Mouse (Mus musculus) hindbrain, embryonic 15.5 days (tissue): ENCODE data around the gene Gpr88. TPM values are rescaled to one million over a fixed set of nuclear protein-coding genes. Genes with fewer than 3 reads are reported as not detected.

ENCODE experiments used
- ATAC-seq: fragments of 200-750 bp; cut with Nextera tagmentation; 2 replicates; pipeline ENCODE4 v1.8.0; 2017; ENCODE audit warnings: low read depth, moderate number of reproducible peaks, moderate TSS enrichment; ENCODE audit not compliant: low FRiP score
- H3K27ac ChIP-seq: fragments of 300-500 bp; sonication (generic); replicated peaks from 2 replicates; pipeline ENCODE4 v1.5.1; 2015; ENCODE audit warnings: mild to moderate bottlenecking, inconsistent platforms
- H3K27me3 ChIP-seq: fragments of 300-500 bp; sonication (generic); 2 replicates; pipeline ENCODE4 v1.6.1; 2015; ENCODE audit warnings: control low read depth, inconsistent platforms
- H3K36me3 ChIP-seq: fragments of 300-500 bp; sonication (generic); 2 replicates; pipeline ENCODE4 v1.6.1; 2015; ENCODE audit warnings: control low read depth, inconsistent platforms
- H3K4me1 ChIP-seq: fragments of 300-500 bp; sonication (generic); replicated peaks from 2 replicates; pipeline ENCODE4 v1.6.1; 2015; ENCODE audit warnings: control low read depth, inconsistent platforms
- H3K4me2 ChIP-seq: fragments of 300-500 bp; sonication (generic); 2 replicates; pipeline ENCODE4 v1.6.1; 2015; ENCODE audit warnings: moderate library complexity, mild to moderate bottlenecking, inconsistent platforms
- H3K4me3 ChIP-seq: fragments of 300-500 bp; sonication (generic); 2 replicates; pipeline ENCODE4 v1.5.1; 2015; ENCODE audit warnings: mild to moderate bottlenecking, inconsistent platforms
- H3K9ac ChIP-seq: fragments of 300-500 bp; sonication (generic); 2 replicates; pipeline ENCODE4 v1.6.1; 2015; ENCODE audit warnings: inconsistent platforms
- H3K9me3 ChIP-seq: fragments of 300-500 bp; sonication (generic); 2 replicates; pipeline ENCODE4 v1.6.1; 2016; ENCODE audit warnings: control low read depth, inconsistent platforms
- WGBS: fragments of 180-500 bp; shearing (Covaris S2); methylation state at CpG from one replicate; pipeline ENCODE4 v1.1.7; 2015; 5-methylcytosine and 5-hydroxymethylcytosine counted together
- polyA plus RNA-seq: library from polyadenylated mRNA; unstranded; fragments of >200 nt; fragmentation: Nextera tagmentation; extraction: Ambion mirVana; gene quantifications from 2 replicates; pipeline ENCODE4 v1.2.1, GENCODE M21; 2015

Gpr88 gene
- polyA plus RNA-seq, 1 experiment from 2014 or later: 6.3 TPM

DNA sequence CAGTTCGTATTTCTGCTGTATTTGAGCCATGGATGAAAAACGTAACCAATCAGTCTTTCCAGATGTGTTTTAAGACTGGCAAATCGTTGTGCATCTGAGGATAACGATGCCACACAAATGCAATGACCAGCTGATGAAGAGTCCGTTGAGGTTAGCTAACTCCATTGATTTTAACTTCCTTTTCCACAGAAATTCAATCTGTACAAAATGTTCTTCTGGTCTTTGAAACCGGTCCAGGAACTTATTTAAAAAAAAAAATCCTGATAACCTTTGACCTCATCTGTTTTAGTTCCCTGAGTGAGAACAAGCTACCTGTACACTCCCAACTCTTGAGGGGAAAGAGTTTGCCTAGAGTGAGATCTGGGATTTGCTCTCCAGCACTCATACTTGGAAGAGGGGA lies 18.4 kb upstream of the Gpr88 start:
- no peaks in the 10 kb centered on the region for H3K4me1 ChIP-seq
- no peak overlapping the region for H3K27ac ChIP-seq
- no peaks in the 10 kb centered on the region for H3K36me3 ChIP-seq
- no peak overlapping the region for H3K4me3 ChIP-seq
- no peaks in the 10 kb centered on the region for H3K9me3 ChIP-seq
- no peak for ATAC-seq
- no peak overlapping the region for H3K9ac ChIP-seq
- H3K4me2 ChIP-seq: no peak overlapping the region
- WGBS: 92% methylated on average over 6 of the region's 6 CpGs
- H3K27me3 ChIP-seq: no peaks in the 10 kb centered on the region

GRCm38 (mm10) chr3:116267036-116267654 lies 13.8 kb upstream of the Gpr88 start:
- WGBS: 89% methylated on average over 2 of the region's 2 CpGs
- no peak overlapping the region for H3K9ac ChIP-seq
- 0 out of 2 replicates have a peak, but pooled peaks have one; percentile 23 for ATAC-seq

DNA sequence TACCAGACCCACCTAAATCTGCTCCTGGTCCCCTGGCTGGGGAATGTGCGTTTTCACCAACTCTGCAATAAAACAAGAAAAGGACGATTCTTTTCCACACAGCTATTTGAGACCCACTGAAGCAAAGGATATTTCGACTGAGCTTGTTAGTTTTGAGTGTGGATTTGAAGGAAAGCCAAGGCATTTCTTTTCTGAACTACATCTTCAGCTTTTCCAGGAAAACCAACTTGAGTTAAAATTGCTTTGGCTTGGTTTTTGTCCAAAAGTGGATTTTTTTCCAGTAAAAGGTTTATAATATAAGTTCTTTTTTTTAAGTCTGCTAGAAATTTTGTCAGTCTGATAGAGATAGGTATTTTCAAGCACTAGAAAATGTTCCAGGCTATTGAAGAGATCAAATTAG lies 13.1 kb upstream of the Gpr88 start:
- ATAC-seq: no peak
- H3K9ac ChIP-seq: no peak overlapping the region
- no peaks in the 10 kb centered on the region for H3K27me3 ChIP-seq
- no peak overlapping the region for H3K4me2 ChIP-seq
- H3K4me1 ChIP-seq: no peaks in the 10 kb centered on the region
- no peak overlapping the region for H3K4me3 ChIP-seq
- no peaks in the 10 kb centered on the region for H3K9me3 ChIP-seq
- 80% methylated on average over 3 of the region's 3 CpGs for WGBS
- no peak overlapping the region for H3K27ac ChIP-seq
- H3K36me3 ChIP-seq: no peaks in the 10 kb centered on the region

More at GRCm38 (mm10) chr3:116267036-116267654, 13.8 kb upstream of the Gpr88 start:
- no peaks in the 10 kb centered on the region for H3K27me3 ChIP-seq
- no peaks in the 10 kb centered on the region for H3K36me3 ChIP-seq
- no peak overlapping the region for H3K4me3 ChIP-seq
- no peak overlapping the region for H3K27ac ChIP-seq
- H3K9me3 ChIP-seq: no peaks in the 10 kb centered on the region
- no peak overlapping the region for H3K4me2 ChIP-seq
- H3K4me1 ChIP-seq: no peaks in the 10 kb centered on the region

DNA sequence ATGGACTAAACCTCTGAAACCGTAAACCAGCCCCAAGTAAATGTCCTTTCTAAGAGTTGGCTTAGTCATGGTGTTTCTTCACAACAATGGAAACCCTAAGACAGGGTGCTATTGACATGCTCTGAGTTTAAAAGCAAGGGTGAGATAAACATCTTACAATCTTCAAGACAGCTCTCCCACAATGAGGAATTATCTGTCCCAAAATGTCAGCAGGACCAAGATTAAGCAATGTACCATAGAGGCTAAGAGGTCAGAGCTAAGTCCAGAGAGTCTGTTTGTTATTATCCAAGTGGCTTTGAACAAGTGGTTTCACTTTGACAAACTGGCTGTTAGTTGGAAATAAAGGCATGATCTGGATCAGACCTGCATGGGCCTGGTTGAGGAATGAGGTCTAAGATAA lies 10.7 kb upstream of the Gpr88 start:
- 89% methylated on average over 1 of the region's 1 CpGs for WGBS
- H3K4me3 ChIP-seq: no peak overlapping the region
- no peaks in the 10 kb centered on the region for H3K4me1 ChIP-seq
- H3K36me3 ChIP-seq: no peaks in the 10 kb centered on the region
- H3K4me2 ChIP-seq: no peak overlapping the region
- no peaks in the 10 kb centered on the region for H3K27me3 ChIP-seq
- no peaks in the 10 kb centered on the region for H3K9me3 ChIP-seq
- H3K27ac ChIP-seq: no peak overlapping the region
- H3K9ac ChIP-seq: no peak overlapping the region
- no peak for ATAC-seq

DNA sequence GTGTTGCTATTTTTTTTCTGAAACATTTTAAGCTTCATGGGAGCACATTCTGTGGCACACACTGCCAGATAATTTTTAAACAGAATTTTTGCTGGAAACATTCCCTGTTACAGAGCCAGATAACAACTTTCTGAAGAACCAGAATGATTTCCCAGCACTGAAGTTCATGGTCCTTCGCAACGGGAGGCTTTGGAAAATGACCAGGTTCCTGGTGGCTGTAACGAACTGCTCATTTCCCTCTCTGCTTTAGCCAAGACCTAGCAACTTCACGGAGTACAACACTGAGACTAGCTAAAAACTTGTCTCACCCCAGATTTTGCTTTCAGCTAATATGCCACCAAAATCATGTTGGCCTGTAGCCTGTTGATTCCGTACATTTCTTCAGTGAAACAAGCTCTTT lies 9.8 kb upstream of the Gpr88 start:
- Histone ChIP-seq H3K9ac (no peak overlapping the region), H3K36me3 (no peaks in the 10 kb centered on the region), H3K27ac (no peak overlapping the region), H3K27me3 (no peaks in the 10 kb centered on the region), H3K4me1 (no peaks in the 10 kb centered on the region), H3K4me2 (no peak overlapping the region), H3K4me3 (no peak overlapping the region), H3K9me3 (no peaks in the 10 kb centered on the region)
- no peak for ATAC-seq
- WGBS: 92% methylated on average over 5 of the region's 5 CpGs

DNA sequence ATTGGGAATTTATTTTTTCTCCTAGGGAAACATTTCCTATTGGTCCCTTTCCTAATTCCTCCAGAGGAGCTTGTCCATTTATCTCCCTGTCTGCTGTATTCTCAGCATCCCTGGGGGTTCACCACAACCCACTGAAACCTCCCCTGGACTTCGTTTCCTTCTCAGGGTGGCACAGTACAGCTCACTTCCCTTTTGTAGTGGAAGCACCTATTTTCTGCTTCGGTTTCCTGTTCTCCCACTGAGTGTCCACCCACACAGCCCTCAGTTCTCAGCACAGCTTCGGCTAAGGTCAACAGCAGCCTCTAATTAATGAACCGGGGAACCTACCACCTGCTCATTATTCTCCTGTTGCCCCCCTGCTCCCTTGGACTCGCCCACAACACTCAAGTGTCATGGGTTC lies 2.8 kb upstream of the Gpr88 start:
- H3K27ac ChIP-seq: no peak overlapping the region
- H3K4me1 ChIP-seq: peaks cover 24% of the 10 kb centered on the region
- WGBS: 43% methylated on average over 5 of the region's 5 CpGs
- H3K27me3 ChIP-seq: no peaks in the 10 kb centered on the region; the same call in 1 of the 2 replicates
- H3K4me3 ChIP-seq: no peak overlapping the region
- no peaks in the 10 kb centered on the region for H3K9me3 ChIP-seq
- no peaks in the 10 kb centered on the region for H3K36me3 ChIP-seq
- ATAC-seq: no peak
- H3K9ac ChIP-seq: no peak overlapping the region
- no peak overlapping the region for H3K4me2 ChIP-seq

GRCm38 (mm10) chr3:116252255-116253040 lies 855 bp downstream of the Gpr88 start:
- H3K4me3 ChIP-seq: peak overlapping the region; percentile 58
- peaks cover 7% of the 10 kb centered on the region; the same call in 1 of the 2 replicates for H3K27me3 ChIP-seq
- no peaks in the 10 kb centered on the region for H3K9me3 ChIP-seq
- peak overlapping the region; percentile 60 for H3K9ac ChIP-seq
- peak; percentile 51 for ATAC-seq
- WGBS: under 1% methylated on average over 48 of the region's 48 CpGs
- no peaks in the 10 kb centered on the region for H3K36me3 ChIP-seq
- H3K27ac ChIP-seq: peak overlapping the region; percentile 74
- peak overlapping the region; percentile 100 for H3K4me2 ChIP-seq
- H3K4me1 ChIP-seq: peaks cover 24% of the 10 kb centered on the region

GRCm38 (mm10) chr3:116251481-116252254 lies 1.6 kb downstream of the Gpr88 start:
- WGBS: under 1% methylated on average over 83 of the region's 86 CpGs
- H3K9ac ChIP-seq: peak overlapping the region; percentile 60
- peaks cover 24% of the 10 kb centered on the region for H3K4me1 ChIP-seq
- H3K27me3 ChIP-seq: peaks cover 7% of the 10 kb centered on the region; the same call in 1 of the 2 replicates
- H3K36me3 ChIP-seq: no peaks in the 10 kb centered on the region
- peak overlapping the region; percentile 100 for H3K4me2 ChIP-seq
- ATAC-seq: peak; percentile 77
- H3K4me3 ChIP-seq: peak overlapping the region; percentile 58
- peak overlapping the region; percentile 74 for H3K27ac ChIP-seq
- no peaks in the 10 kb centered on the region for H3K9me3 ChIP-seq

DNA sequence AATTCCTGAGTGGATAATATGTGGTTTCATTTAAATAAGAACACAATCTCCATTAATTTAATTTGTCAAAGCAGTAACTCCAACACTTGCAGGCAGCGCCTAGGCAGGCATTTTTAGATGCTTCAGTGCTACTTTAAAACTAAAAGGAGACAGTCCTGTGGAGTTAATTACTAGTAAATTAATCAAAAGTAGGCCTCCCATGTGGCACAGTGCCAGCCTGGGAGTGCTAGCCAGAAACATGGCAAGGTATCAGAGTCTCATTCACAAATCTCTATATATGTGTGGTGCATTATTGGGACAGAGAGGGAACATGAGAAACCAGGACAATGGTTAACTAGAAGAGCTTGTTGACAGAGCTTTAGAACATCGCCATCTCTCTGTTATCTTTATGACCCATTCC lies 4.3 kb downstream of the Gpr88 start:
- Histone ChIP-seq H3K9me3 (no peaks in the 10 kb centered on the region), H3K4me3 (no peak overlapping the region), H3K27me3 (peaks cover 7% of the 10 kb centered on the region; the same call in 1 of the 2 replicates), H3K27ac (no peak overlapping the region), H3K36me3 (no peaks in the 10 kb centered on the region), H3K4me1 (peaks cover 24% of the 10 kb centered on the region), H3K4me2 (no peak overlapping the region), H3K9ac (no peak overlapping the region)
- no peak for ATAC-seq
- 57% methylated on average over 2 of the region's 2 CpGs for WGBS

DNA sequence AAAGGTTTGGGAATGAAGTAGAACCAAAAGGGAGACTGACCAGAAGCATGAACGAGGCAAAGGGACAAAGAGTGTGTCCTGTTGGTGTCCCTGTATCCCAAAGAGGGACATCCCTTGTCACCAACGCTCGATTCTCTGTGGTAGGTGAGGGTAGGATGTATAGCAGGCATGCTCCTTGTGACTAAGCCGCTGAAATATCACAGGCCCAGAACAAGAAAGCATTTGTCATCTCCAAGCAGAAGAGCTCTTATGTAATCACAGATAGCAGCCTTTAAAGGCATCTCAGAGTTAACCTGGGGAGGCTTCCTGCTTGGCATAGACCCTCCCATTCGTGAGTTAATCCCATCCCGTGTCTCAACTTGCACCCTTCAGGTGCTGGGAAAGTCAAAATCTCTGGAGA lies 8.8 kb downstream of the Gpr88 start:
- Histone ChIP-seq H3K27me3 (no peaks in the 10 kb centered on the region), H3K4me3 (no peak overlapping the region), H3K9me3 (no peaks in the 10 kb centered on the region), H3K4me1 (no peaks in the 10 kb centered on the region), H3K4me2 (no peak overlapping the region), H3K36me3 (no peaks in the 10 kb centered on the region), H3K9ac (no peak overlapping the region), H3K27ac (no peak overlapping the region)
- no peak for ATAC-seq
- 75% methylated on average over 6 of the region's 6 CpGs for WGBS

- Histone ChIP-seq H3K4me1 (no peaks in the 10 kb centered on the region), H3K9me3 (no peaks in the 10 kb centered on the region), H3K27me3 (no peaks in the 10 kb centered on the region), H3K9ac (no peak overlapping the region), H3K4me3 (no peak overlapping the region), H3K27ac (no peak overlapping the region), H3K4me2 (no peak overlapping the region), H3K36me3 (no peaks in the 10 kb centered on the region)
- ATAC-seq: no peak
- 65% methylated on average over 9 of the region's 9 CpGs for WGBS
Measured at GRCm38 (mm10) chr3:116242685-116243084, 10.6 kb downstream of the Gpr88 start.

DNA sequence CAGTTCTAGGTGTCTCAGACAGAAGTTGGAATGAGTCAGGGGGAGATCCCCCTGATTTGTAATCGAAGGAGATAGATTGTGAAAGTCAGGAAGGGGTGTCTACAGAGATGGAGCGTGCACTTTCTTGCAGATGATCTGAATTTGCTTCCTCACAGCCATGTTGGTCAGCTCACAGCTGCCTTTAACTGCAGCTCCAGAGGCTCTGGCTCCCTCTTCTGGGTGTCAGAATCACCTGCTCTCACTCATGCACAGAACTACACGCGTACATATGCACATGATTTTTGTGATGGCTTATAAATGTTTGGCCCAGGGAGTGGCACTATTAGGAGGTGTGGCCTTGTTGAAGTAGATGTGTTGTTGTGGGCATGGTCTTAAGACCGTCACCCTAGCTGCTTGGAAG lies 15.8 kb downstream of the Gpr88 start:
- WGBS: 93% methylated on average over 5 of the region's 5 CpGs
- no peaks in the 10 kb centered on the region for H3K4me1 ChIP-seq
- no peak overlapping the region for H3K27ac ChIP-seq
- no peak for ATAC-seq
- H3K9me3 ChIP-seq: no peaks in the 10 kb centered on the region
- no peak overlapping the region for H3K4me3 ChIP-seq
- no peaks in the 10 kb centered on the region for H3K27me3 ChIP-seq
- no peak overlapping the region for H3K9ac ChIP-seq
- no peak overlapping the region for H3K4me2 ChIP-seq
- H3K36me3 ChIP-seq: no peaks in the 10 kb centered on the region
